23 mouse cellular contexts compared by ENCODE assay signal in genomic region chr12:91202496-91202895, GRCm38 (mm10).
"Had no signal": no experiment of that assay in that cellular context is flagged by ENCODE, and none has a peak within 500 bp of the region (broad histone marks: within the 10 kb centered on the region; RNA-seq: fewer than 3 reads in every experiment).

No protein-coding gene starts in this region.

- H3K4me1 ChIP-seq: heart, embryonic 10.5 days; heart, embryonic 12.5 days; hindbrain, embryonic 10.5 days; hindbrain, embryonic 12.5 days; intestine, embryonic 15.5 days; limb, embryonic 10.5 days; limb, embryonic 12.5 days had no signal

- DNase-seq: gastrocnemius, adult 2 months; gastrocnemius, postnatal 10 days; gastrocnemius, postnatal 25 days; heart, adult 18-20 months; heart, postnatal 10 days; heart, postnatal 4 days; kidney, adult 18-20 months; kidney, adult 8-10 months; kidney, postnatal 10 days; kidney, postnatal 25 days; kidney, postnatal 4 days had no signal

- H3K27ac ChIP-seq: gastrocnemius, adult 2 months; heart, embryonic 10.5 days; hindbrain, embryonic 10.5 days; hindbrain, embryonic 12.5 days; hindbrain, embryonic 14.5 days; intestine, embryonic 15.5 days; layer of hippocampus, adult 2 months; left cerebral cortex, adult 2 months; limb, embryonic 10.5 days; limb, embryonic 12.5 days had no signal

- H3K4me2 ChIP-seq: heart, embryonic 12.5 days; hindbrain, embryonic 12.5 days; hindbrain, embryonic 14.5 days; intestine, embryonic 15.5 days; limb, embryonic 12.5 days had no signal

- H3K4me3 ChIP-seq: gastrocnemius, adult 2 months; heart, embryonic 10.5 days; heart, embryonic 12.5 days; hindbrain, embryonic 10.5 days; hindbrain, embryonic 12.5 days; intestine, embryonic 15.5 days; layer of hippocampus, adult 2 months; left cerebral cortex, adult 2 months; limb, embryonic 10.5 days; limb, embryonic 12.5 days had no signal

- ATAC-seq: hindbrain, embryonic 16.5 days; inflammation-experienced regulatory T-cells, adult 6 months; intestine, embryonic 15.5 days had no signal

- H3K9me3 ChIP-seq: heart, embryonic 10.5 days; heart, embryonic 12.5 days; hindbrain, embryonic 10.5 days; hindbrain, embryonic 12.5 days; intestine, embryonic 15.5 days; limb, embryonic 10.5 days; limb, embryonic 12.5 days had no signal

- H3K36me3 ChIP-seq: heart, embryonic 10.5 days; heart, embryonic 12.5 days; hindbrain, embryonic 10.5 days; hindbrain, embryonic 12.5 days; intestine, embryonic 15.5 days; limb, embryonic 10.5 days; limb, embryonic 12.5 days had no signal

- H3K9ac ChIP-seq: heart, embryonic 12.5 days; hindbrain, embryonic 12.5 days; hindbrain, embryonic 14.5 days; intestine, embryonic 15.5 days; limb, embryonic 12.5 days had no signal

- H3K27me3 ChIP-seq: heart, embryonic 12.5 days; hindbrain, embryonic 12.5 days; intestine, embryonic 15.5 days; limb, embryonic 12.5 days had no signal
